Mouse (Mus musculus) heart, postnatal 4 days (tissue): ENCODE data around the gene Prkg1. TPM values are rescaled to one million over a fixed set of nuclear protein-coding genes. Genes with fewer than 3 reads are reported as not detected.

Experiments
- DNase-seq: peaks from one replicate; pipeline ENCODE4 v3.0.0; 2021
- total RNA-seq, 2 experiments: library from RNA; stranded (reverse); gene quantifications; 2 replicates each; pipeline ENCODE4 v1.2.3; 2021

Prkg1 gene
- total RNA-seq, 2 experiments from 2014 or later, result 22.5 to 23.9 TPM

DNA sequence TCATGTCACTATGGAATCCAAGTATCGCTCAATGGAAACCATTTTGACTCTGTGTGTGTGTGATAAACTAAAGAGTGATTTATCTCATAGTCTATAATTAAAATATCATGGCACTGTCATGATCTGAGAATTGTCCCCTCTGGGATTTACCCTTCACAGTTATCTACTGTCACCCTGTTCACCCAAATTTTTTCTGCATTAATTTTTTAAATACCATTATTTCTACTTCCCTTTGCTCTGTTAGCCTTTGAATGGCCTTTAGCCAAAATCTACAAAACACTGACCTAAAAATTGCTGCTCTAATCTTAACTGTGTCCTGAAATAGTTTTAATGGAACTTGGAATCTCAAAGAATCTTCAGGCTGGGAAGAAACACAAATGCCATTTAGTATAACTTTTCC is 143.1 kb downstream of the Prkg1 start:
- no peak for DNase-seq

DNA sequence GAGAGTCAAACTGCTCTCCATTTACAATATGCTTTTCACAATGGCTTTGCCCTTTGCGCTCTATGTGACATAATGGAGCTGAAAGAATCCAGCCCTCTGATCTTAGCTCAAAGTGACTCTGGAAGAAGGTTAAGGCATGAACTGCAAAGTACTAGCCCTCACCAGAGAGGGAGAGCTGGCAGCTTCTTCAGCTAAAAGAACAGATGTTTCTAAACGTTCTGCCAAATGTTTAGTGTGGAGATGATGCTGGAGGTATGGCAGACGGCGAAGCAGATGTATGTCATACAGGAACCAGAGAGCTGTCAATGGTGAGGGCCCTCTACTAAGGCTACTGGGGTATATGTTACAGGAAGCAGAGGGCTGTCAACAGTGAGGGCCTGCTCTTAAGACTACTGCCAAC is 148.0 kb downstream of the Prkg1 start:
- DNase-seq, result no peak

DNA sequence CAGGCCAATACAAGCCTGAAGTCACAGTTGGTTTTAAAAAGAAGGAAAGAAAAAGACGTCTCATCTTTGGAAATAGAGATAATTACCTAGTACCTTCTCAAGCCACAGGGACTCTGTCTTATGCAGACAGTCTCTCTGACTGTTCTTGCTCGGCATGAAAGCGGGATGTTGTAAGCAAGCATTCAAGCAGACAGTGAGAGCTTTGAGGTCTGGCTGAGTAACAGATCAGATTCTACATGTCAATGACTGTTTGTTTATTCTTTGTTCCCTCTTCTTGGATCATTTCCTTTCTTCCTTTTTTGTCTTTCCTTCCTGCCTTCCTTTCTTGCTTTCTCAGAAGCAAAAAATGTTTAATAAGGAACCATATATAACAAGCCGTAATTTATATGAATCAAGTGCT is 148.7 kb downstream of the Prkg1 start:
- no peak for DNase-seq

DNA sequence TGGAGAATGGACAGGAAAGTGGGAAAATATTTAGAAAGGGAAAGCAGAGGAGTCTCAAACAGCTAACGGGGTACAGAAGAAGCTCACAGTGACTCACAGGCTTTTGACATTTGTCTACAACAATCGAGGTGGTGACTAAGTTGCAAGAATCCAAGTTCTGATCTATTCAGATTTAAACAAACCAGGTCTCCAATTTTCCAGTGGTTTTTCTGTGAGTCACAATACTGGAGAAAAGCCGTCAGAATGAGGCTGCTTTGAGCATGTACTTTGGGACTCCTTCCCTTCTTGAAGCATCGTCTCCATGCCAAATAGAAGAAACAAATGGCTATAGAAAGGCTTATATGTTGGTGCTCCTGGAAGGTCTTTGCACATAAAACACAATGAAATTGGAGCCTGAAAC is 151.7 kb downstream of the Prkg1 start:
- no peak for DNase-seq

DNA sequence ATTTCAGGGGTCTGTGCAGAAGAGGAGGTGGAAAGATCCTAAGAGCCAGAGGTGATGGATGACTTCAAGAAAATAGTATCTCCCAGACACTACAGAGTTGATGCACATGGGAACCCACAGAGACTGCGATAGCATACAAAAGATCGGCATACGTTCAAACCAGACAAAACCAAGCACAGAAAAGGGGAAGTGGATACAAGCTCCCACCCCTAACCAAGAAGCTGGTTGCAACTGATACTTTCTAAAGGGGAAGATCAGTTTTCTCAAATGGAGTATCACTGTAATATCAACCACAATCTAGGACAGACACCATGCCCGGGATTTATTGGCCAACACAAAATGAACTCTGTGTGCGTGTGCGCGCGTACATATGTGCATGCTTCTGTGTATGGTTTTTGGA is 162.3 kb downstream of the Prkg1 start:
- no peak for DNase-seq

GRCm38 (mm10) chr19:31594011-31594410 is 170.8 kb downstream of the Prkg1 start:
- DNase-seq, result no peak

GRCm38 (mm10) chr19:31590701-31591100 is 174.1 kb downstream of the Prkg1 start:
- DNase-seq, result no peak

- DNase-seq, result no peak
Observed at GRCm38 (mm10) chr19:31577092-31577491, 187.7 kb downstream of the Prkg1 start.

DNA sequence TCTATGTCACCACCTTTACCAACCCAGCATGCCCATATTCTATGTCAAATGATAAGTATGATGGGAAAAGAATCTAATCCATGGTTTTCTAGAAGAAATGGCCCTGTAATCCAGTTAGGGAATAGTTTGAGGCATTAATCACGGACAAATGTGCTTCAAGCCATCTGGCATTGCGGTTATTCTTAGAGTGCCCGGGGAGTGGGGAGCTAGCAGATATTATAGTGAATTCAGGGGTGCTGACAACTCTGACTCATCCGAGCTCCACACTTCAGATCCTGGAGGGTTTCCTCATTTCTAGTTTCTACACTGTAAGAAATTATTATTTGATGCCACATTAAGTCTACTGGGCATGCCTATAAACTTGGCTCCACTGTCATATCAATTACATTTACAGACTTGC is 200.5 kb downstream of the Prkg1 start:
- DNase-seq, result no peak

DNA sequence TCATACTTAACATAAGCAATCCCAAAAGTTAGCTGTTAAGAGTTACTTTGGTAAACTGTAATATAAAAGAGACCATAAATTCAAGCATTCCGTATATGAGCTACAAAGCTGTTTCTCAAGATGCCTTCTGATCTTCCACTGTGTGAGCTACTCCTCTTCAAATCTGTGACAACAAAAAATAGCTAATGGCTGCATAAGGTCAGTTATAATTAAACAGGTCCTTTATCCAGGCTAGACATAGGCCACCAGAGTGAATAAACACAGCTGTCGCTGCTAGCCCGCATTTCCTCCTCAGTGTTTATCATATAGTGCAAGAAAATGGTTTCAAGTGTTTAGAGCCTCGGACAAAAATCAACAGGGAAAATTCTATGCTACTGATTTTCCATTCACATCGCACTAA is 218.8 kb downstream of the Prkg1 start:
- no peak for DNase-seq

DNA sequence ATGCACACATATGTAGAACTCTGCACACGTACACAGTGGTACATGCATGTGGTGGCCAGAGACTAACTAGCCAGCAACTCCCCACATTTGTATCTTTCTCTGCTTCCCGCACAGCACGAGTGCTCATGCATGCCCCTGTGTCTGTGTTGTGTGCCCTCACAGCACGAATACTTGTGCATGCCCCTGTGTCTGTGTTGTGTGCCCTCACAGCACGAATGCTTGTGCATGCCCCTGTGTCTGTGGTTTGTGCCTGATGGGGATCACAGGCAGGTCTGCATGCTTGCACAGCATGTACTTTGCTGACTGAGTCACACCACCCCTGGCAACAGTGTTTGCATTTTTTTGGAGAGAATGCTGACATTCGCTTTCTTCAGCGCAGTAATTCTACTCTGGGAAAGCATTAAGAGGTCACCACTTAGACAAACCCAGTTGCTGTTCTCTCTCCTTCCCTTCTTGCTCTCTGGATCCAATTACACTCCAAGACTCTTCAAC is 233.5 kb downstream of the Prkg1 start:
- DNase-seq, result no peak

DNA sequence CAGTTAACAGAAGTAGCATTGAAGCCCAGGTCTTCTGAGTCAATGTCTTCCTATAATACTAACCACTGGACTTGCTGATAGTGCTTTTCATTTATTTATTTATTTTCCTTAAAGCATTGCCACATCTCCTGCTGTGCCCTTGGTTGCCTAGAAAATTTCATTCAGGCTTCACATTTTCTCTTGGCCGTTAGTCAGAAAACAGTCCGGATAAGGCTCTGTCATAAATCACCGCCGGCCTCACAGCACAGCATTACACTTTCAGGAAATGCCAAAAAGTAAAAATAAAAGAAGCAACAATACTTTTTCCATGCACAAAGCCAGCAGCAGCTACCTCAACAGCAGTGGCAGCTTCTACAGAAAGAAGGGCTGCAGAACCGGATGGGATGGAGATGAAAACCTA is 234.2 kb downstream of the Prkg1 start:
- no peak for DNase-seq

DNA sequence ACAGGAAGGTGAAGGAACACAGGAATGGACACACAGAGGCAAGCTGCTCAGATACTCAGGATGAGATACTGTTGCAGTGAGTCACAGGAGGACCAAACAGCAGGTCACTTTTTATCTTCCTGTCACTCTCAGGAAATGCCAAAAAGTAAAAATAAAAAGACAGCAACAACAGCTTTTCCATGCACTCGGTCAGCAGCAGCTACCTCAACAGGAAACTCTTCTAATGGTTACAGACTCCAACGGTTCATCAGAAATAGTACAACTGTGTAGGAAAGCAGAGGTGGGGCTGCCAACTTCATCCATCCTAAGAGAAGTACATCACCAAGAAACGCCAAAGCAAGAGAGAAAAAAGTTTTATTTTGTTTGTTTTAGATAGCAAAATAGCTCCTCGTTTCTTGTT is 234.9 kb downstream of the Prkg1 start:
- DNase-seq, result no peak

DNA sequence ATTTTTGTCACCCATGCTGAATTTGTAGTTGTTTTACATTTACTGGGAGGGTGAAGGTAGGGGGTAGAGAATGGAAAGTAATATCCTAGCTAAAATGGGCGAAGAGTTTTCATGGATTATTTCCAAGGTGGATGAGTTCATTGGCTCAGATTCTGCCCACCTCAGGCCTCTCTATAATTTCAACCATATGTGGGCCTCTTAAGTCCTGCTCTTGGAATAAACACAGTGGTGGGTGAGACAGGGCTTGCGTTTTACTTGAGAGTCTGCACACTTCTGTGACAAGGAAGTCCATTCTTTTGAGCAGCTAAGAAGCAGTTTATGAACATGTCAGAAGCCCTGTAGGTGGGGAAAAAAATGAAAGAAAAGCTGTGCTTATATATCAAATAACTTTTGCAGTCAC is 250.3 kb downstream of the Prkg1 start:
- no peak for DNase-seq

DNA sequence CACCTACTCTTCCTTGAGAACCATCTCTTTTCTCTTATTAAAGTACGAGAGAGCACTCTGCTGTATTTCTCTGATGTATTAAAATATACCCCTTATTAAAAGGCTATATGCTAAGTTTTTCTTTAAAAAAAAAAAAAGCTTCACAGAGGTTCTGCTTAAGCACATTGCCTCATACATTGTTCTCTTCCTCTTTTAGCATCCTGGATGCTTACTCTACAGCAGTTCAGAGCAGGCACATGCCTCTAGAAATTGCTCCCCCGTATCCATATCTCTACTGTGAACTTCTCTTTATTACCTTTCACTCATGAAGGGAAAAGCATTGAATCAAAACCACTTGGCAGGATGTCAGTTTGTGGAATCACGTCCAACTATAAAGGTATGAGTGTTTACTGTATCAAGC is 257.0 kb downstream of the Prkg1 start:
- no peak for DNase-seq

DNA sequence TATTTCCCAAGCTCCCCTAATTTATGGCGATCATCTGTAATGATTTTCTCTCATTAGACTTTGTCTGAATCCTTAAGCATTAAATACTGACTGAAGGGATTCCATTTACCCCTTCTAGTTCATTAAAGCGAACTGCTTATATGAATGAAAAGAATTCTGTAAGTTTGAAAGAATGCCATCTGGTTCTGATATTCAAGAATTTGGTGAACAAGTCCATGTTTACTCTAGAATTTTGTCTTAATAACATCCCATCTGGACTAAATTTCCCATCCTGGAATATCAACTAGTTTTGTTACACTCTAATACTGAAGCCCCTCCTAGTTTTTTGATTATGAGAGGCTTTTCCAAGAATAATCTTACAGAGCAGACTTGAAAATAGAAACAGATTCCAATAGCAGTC is 258.5 kb downstream of the Prkg1 start:
- DNase-seq, result no peak

- DNase-seq, result no peak
Observed at GRCm38 (mm10) chr19:31505041-31505440, 259.8 kb downstream of the Prkg1 start.

DNA sequence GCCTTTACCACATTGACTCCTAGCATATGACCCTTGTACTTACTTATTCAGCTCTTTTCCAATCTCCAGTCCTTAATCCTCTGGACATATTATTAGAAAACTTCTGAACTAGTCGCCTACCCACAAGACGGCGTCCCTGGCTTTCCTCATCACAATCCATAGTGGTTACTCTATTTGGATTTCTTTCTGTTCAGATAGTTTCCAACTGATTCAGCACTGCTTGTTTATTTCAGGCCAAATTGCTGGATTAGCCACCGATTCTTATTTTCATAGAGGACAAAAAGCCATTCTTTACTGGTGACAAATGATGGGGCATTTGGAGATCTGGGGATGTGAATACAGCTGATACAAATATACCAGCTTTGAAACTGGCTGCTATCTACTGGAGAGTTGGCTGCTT is 267.4 kb downstream of the Prkg1 start:
- DNase-seq, result no peak

DNA sequence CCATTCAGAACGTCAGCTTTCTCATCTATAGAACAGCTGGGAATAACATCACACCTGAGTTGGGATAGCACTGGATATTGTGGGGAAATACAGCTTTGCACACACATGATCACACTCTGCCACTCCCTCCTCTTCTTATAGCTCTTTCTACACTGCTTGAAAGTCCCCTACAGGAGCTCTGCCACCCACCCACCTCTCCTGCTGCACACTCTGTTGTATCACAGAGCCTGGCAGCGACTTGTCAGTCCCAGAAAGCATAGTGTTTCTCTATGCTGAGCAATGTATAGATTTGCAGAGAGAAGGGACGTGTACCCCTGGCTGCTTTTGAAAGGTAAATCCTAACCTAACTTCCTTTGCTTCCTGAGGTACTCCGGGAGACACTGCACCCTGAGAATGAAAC is 275.2 kb downstream of the Prkg1 start:
- no peak for DNase-seq

- DNase-seq, result peak; percentile 14
Observed at GRCm38 (mm10) chr19:31471766-31472165, 293.1 kb downstream of the Prkg1 start.

- DNase-seq, result no peak
Observed at GRCm38 (mm10) chr19:31460188-31460587, 304.6 kb downstream of the Prkg1 start.

- no peak for DNase-seq
Observed at GRCm38 (mm10) chr19:31444101-31444500, 320.7 kb downstream of the Prkg1 start.

GRCm38 (mm10) chr19:31442311-31442710 is 322.5 kb downstream of the Prkg1 start:
- no peak for DNase-seq

DNA sequence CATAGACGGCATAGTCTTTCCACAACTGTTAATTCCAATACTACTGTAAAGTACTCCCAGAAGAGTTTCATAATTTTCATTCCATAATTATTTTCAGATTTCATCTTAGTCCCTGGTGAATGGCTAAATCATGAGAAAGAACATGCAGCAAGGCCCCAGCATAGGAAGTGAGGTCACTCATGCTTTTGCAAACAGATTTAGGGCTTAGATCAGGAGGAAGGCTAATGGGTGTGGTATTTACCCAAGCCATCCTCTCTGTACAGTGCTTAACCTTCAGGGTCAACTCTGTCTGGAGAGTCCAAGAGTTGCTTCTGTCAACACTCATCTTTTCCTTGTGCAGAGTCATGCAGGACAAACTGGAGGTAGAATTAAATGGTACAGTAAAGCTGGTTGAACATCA is 331.4 kb downstream of the Prkg1 start:
- no peak for DNase-seq

GRCm38 (mm10) chr19:31431411-31431810 is 333.4 kb downstream of the Prkg1 start:
- DNase-seq, result no peak

DNA sequence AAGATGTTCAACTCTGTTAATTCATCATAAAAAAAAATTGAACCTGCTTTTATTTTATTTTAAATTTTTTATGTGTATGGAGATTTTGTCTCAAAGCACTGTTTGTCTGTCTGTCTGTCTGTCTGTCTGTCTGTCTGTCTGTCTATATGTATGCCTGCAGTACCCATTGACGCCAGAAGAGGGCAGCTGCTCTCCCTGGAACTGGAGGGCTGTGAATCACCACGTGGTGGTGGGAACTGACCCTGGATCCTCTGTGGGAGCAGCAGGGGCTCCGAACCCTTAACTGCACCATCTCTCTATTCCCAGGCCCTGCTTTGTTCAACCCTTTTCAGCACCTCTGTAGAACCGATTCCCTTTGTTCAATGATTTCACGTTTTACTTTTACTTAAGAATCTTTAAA is 338.7 kb downstream of the Prkg1 start:
- DNase-seq, result no peak
